Mouse (Mus musculus) stomach, embryonic 15.5 days (tissue): Measurements from ENCODE around the gene 1700067P10Rik. TPM values are rescaled to one million over a fixed set of nuclear protein-coding genes. Genes with fewer than 3 reads are reported as not detected.

Experiments used
- ATAC-seq: fragments of 200-750 bp; cut with Nextera tagmentation; 2 replicates; pipeline ENCODE4 v1.8.0; 2017; ENCODE audit warnings: low read depth, moderate number of reproducible peaks, moderate TSS enrichment; ENCODE audit not compliant: insufficient read depth, low FRiP score
- H3K27ac ChIP-seq: fragments of 300-500 bp; sonication (generic); 2 replicates; pipeline ENCODE4 v1.5.1; 2015; ENCODE audit warnings: mild to moderate bottlenecking, inconsistent platforms
- H3K27me3 ChIP-seq: fragments of 300-500 bp; sonication (generic); replicated peaks from 2 replicates; pipeline ENCODE4 v1.6.1; 2015; ENCODE audit warnings: inconsistent platforms
- H3K36me3 ChIP-seq: fragments of 300-500 bp; sonication (generic); 2 replicates; pipeline ENCODE4 v1.6.1; 2015; ENCODE audit warnings: inconsistent platforms
- H3K4me1 ChIP-seq: fragments of 300-500 bp; sonication (generic); 2 replicates; pipeline ENCODE4 v1.6.1; 2015; ENCODE audit warnings: inconsistent platforms
- H3K4me2 ChIP-seq: fragments of 300-500 bp; sonication (generic); 2 replicates; pipeline ENCODE4 v1.6.1; 2015; ENCODE audit warnings: mild to moderate bottlenecking, inconsistent platforms
- H3K4me3 ChIP-seq: fragments of 300-500 bp; sonication (generic); replicated peaks from 2 replicates; pipeline ENCODE4 v1.5.1; 2015; ENCODE audit warnings: inconsistent platforms
- H3K9ac ChIP-seq: fragments of 300-500 bp; sonication (generic); 2 replicates; pipeline ENCODE4 v1.6.1; 2015; ENCODE audit warnings: inconsistent platforms
- H3K9me3 ChIP-seq: fragments of 300-500 bp; sonication (generic); 2 replicates; pipeline ENCODE4 v1.6.1; 2016; ENCODE audit warnings: inconsistent platforms
- WGBS: fragments of 180-500 bp; shearing (Covaris S2); methylation state at CpG from one replicate; pipeline ENCODE4 v1.1.7; 2015; 5-methylcytosine and 5-hydroxymethylcytosine counted together
- polyA plus RNA-seq: library from polyadenylated mRNA; unstranded; fragments of >200 nt; fragmentation: Nextera tagmentation; extraction: Ambion mirVana; gene quantifications from 2 replicates; pipeline ENCODE4 v1.2.1, GENCODE M21; 2015

Gene 1700067P10Rik
- polyA plus RNA-seq, 1 experiment from 2014 or later = not detected

GRCm38 (mm10) chr17:48132810-48133209, 43.7 kb downstream of the 1700067P10Rik start:
- WGBS = 80% methylated on average over 2 of the region's 2 CpGs
- no peaks in the 10 kb centered on the region for H3K27me3 ChIP-seq
- no peak overlapping the region for H3K9ac ChIP-seq
- H3K4me1 ChIP-seq = no peaks in the 10 kb centered on the region
- no peaks in the 10 kb centered on the region for H3K36me3 ChIP-seq
- no peak overlapping the region for H3K27ac ChIP-seq
- no peak for ATAC-seq
- H3K4me2 ChIP-seq = no peak overlapping the region
- H3K4me3 ChIP-seq = no peak overlapping the region
- H3K9me3 ChIP-seq = no peaks in the 10 kb centered on the region

Other genes starting within 250 kb of the 1700067P10Rik start
- 25.0 and 30.9 TPM in 2 replicates for gene Foxp4, start 164.7 kb upstream of the 1700067P10Rik start, polyA plus RNA-seq
- gene 1700122O11Rik, start 51.0 kb upstream of the 1700067P10Rik start, polyA plus RNA-seq = 0.18 TPM in 1 of 2 replicates, not detected in the other
- gene 9830107B12Rik, start 56.9 kb downstream of the 1700067P10Rik start, polyA plus RNA-seq = 0.19 and 0.27 TPM in 2 replicates
- 0.32 and 0.35 TPM in 2 replicates for gene A530064D06Rik, start 78.0 kb downstream of the 1700067P10Rik start, polyA plus RNA-seq
- 0.34 and 0.60 TPM in 2 replicates for gene Trem1, start 143.4 kb downstream of the 1700067P10Rik start, polyA plus RNA-seq
- 1.1 and 1.6 TPM in 2 replicates for gene Trem3, start 158.5 kb downstream of the 1700067P10Rik start, polyA plus RNA-seq
- 1.3 TPM in 2 replicates for gene Treml4, start 175.0 kb downstream of the 1700067P10Rik start, polyA plus RNA-seq
- gene Treml2, start 210.2 kb downstream of the 1700067P10Rik start, polyA plus RNA-seq = 0.30 and 0.48 TPM in 2 replicates
- gene B430306N03Rik, start 226.8 kb downstream of the 1700067P10Rik start, polyA plus RNA-seq = 0.68 and 0.99 TPM in 2 replicates